Mouse (Mus musculus): Measurements from ENCODE around the gene Shisal1.

DNA sequence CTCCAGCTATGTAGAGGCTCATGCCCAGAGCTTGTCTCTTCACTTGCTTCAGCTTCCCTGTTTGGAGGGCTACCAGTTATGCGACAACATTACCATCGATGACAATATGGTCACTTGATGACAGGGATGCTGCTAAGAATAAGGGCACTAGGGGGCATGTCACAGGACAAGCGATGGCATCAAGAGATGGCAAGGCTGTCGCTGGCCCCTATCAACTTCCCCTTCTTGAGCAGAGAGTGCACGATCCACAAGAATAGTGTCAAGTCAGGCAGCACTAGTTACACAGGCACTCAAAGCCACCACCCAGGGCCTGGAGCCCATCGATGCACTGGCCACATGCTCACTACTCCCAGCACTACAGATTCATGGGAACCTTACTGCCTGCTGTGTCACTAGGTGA, 8.4 kb upstream of the Shisal1 start:
- TF ChIP-seq CTCF (IDR thresholded peaks at IDR 0.05; ENCODE audit: low read depth, low read length) (no peak), GATA2 (IDR thresholded peaks at IDR 0.05; ENCODE audit: borderline replicate concordance, low read depth, low read length) (no peak), TAL1 (conservative IDR thresholded peaks at IDR 0.05; ENCODE audit: low read depth, low read length) (no peak), GATA1 (IDR thresholded peaks at IDR 0.05; ENCODE audit: borderline replicate concordance, low read length) (no peak)
